Mouse (Mus musculus): ENCODE measurements around the gene 9330182L06Rik. TPM values are rescaled to one million over a fixed set of nuclear protein-coding genes. Genes with fewer than 3 reads are reported as not detected.

Gene 9330182L06Rik
- total RNA-seq, 1 experiment: 1.2 TPM

GRCm38 (mm10) chr5:9326863-9327262 is 60.9 kb downstream of the 9330182L06Rik start:
- Histone ChIP-seq H3K9me3 (ENCODE audit: control insufficient read depth, insufficient read depth, low read depth, low read length) (no peaks in the 10 kb centered on the region), H3K4me3 (ENCODE audit: insufficient read depth in 1 of 2, low read depth in 1 of 2, low read length in 2 of 2, poor library complexity in 1 of 2, severe bottlenecking in 1 of 2) (no peak overlapping the region), H3K4me1 (ENCODE audit: control insufficient read depth in 2 of 2, insufficient read depth in 2 of 2, low read length in 2 of 2, poor library complexity in 1 of 2) (no peaks in the 10 kb centered on the region), H3K27ac (ENCODE audit: insufficient read depth, low read depth, low read length, poor library complexity, severe bottlenecking) (no peak overlapping the region), H3K9ac (ENCODE audit: insufficient read depth, low read depth, low read length, poor library complexity, severe bottlenecking) (no peak overlapping the region), H3K36me3 (ENCODE audit: control insufficient read depth, insufficient read depth, low read length, poor library complexity, severe bottlenecking) (no peaks in the 10 kb centered on the region)
- TF ChIP-seq ZNF384 (IDR thresholded peaks at IDR 0.05; ENCODE audit: low read depth, low read length): no peak
- TF ChIP-seq MAFK (IDR thresholded peaks at IDR 0.05; ENCODE audit: insufficient read depth, low read depth, low read length): no peak
- TF ChIP-seq CHD2 (IDR thresholded peaks at IDR 0.05; ENCODE audit: low read depth, low read length): no peak
- no peak for TF ChIP-seq ZC3H11A (IDR thresholded peaks at IDR 0.05; ENCODE audit: borderline replicate concordance, low read depth, low read length)
- no peak for TF ChIP-seq HCFC1 (IDR thresholded peaks at IDR 0.05; ENCODE audit: borderline replicate concordance, insufficient read depth, low read length)
- in situ Hi-C loops (cut with MboI; ENCODE audit: low sequenced_read_pairs in 2 of 2, unreplicated experiment in 2 of 2): no loop called here
- DNase-seq (ENCODE audit: low read depth, low spot score): no peak

GRCm38 (mm10) chr5:9327528-9327927 is 61.6 kb downstream of the 9330182L06Rik start:
- Histone ChIP-seq H3K9me3 (ENCODE audit: control insufficient read depth, insufficient read depth, low read depth, low read length) (no peaks in the 10 kb centered on the region), H3K4me3 (ENCODE audit: insufficient read depth in 1 of 2, low read depth in 1 of 2, low read length in 2 of 2, poor library complexity in 1 of 2, severe bottlenecking in 1 of 2) (no peak overlapping the region), H3K4me1 (ENCODE audit: control insufficient read depth in 2 of 2, insufficient read depth in 2 of 2, low read length in 2 of 2, poor library complexity in 1 of 2) (no peaks in the 10 kb centered on the region), H3K27ac (ENCODE audit: insufficient read depth, low read depth, low read length, poor library complexity, severe bottlenecking) (no peak overlapping the region), H3K36me3 (ENCODE audit: control insufficient read depth, insufficient read depth, low read length, poor library complexity, severe bottlenecking) (no peaks in the 10 kb centered on the region), H3K9ac (ENCODE audit: insufficient read depth, low read depth, low read length, poor library complexity, severe bottlenecking) (no peak overlapping the region)
- in situ Hi-C loops (cut with MboI; ENCODE audit: low sequenced_read_pairs in 2 of 2, unreplicated experiment in 2 of 2): no loop called here
- TF ChIP-seq CHD2 (IDR thresholded peaks at IDR 0.05; ENCODE audit: low read depth, low read length): no peak
- TF ChIP-seq ZC3H11A (IDR thresholded peaks at IDR 0.05; ENCODE audit: borderline replicate concordance, low read depth, low read length): no peak
- TF ChIP-seq HCFC1 (IDR thresholded peaks at IDR 0.05; ENCODE audit: borderline replicate concordance, insufficient read depth, low read length): no peak
- TF ChIP-seq ZNF384 (IDR thresholded peaks at IDR 0.05; ENCODE audit: low read depth, low read length): no peak
- TF ChIP-seq MAFK (IDR thresholded peaks at IDR 0.05; ENCODE audit: insufficient read depth, low read depth, low read length): no peak
- DNase-seq (ENCODE audit: low read depth, low spot score): no peak

GRCm38 (mm10) chr5:9338756-9339510 is 73.0 kb downstream of the 9330182L06Rik start:
- no peak overlapping the region for H3K27ac ChIP-seq (ENCODE audit: insufficient read depth, low read depth, low read length, poor library complexity, severe bottlenecking)
- no peak for TF ChIP-seq MAFK (IDR thresholded peaks at IDR 0.05; ENCODE audit: insufficient read depth, low read depth, low read length)

GRCm38 (mm10) chr5:9339511-9340173 is 73.7 kb downstream of the 9330182L06Rik start:
- no peak overlapping the region for H3K27ac ChIP-seq (ENCODE audit: insufficient read depth, low read depth, low read length, poor library complexity, severe bottlenecking)
- H3K9me3 ChIP-seq (ENCODE audit: control insufficient read depth, insufficient read depth, low read depth, low read length): no peaks in the 10 kb centered on the region
- H3K4me1 ChIP-seq (ENCODE audit: control insufficient read depth in 2 of 2, insufficient read depth in 2 of 2, low read length in 2 of 2, poor library complexity in 1 of 2): no peaks in the 10 kb centered on the region
- H3K36me3 ChIP-seq (ENCODE audit: control insufficient read depth, insufficient read depth, low read length, poor library complexity, severe bottlenecking): no peaks in the 10 kb centered on the region
- H3K4me3 ChIP-seq (ENCODE audit: insufficient read depth in 1 of 2, low read depth in 1 of 2, low read length in 2 of 2, poor library complexity in 1 of 2, severe bottlenecking in 1 of 2): no peak overlapping the region
- DNase-seq (ENCODE audit: low read depth, low spot score): no peak
- no peak overlapping the region for H3K9ac ChIP-seq (ENCODE audit: insufficient read depth, low read depth, low read length, poor library complexity, severe bottlenecking)
- in situ Hi-C loops (cut with MboI; ENCODE audit: low sequenced_read_pairs in 2 of 2, unreplicated experiment in 2 of 2): no loop called here
- TF ChIP-seq ZC3H11A (IDR thresholded peaks at IDR 0.05; ENCODE audit: borderline replicate concordance, low read depth, low read length): no peak
- TF ChIP-seq HCFC1 (IDR thresholded peaks at IDR 0.05; ENCODE audit: borderline replicate concordance, insufficient read depth, low read length): no peak
- TF ChIP-seq ZNF384 (IDR thresholded peaks at IDR 0.05; ENCODE audit: low read depth, low read length): no peak
- no peak for TF ChIP-seq MAFK (IDR thresholded peaks at IDR 0.05; ENCODE audit: insufficient read depth, low read depth, low read length)
- no peak for TF ChIP-seq CHD2 (IDR thresholded peaks at IDR 0.05; ENCODE audit: low read depth, low read length)

More at GRCm38 (mm10) chr5:9338756-9339510, 73.0 kb downstream of the 9330182L06Rik start:
- no peak overlapping the region for H3K9ac ChIP-seq (ENCODE audit: insufficient read depth, low read depth, low read length, poor library complexity, severe bottlenecking)
- in situ Hi-C loops (cut with MboI; ENCODE audit: low sequenced_read_pairs in 2 of 2, unreplicated experiment in 2 of 2): no loop called here
- no peaks in the 10 kb centered on the region for H3K4me1 ChIP-seq (ENCODE audit: control insufficient read depth in 2 of 2, insufficient read depth in 2 of 2, low read length in 2 of 2, poor library complexity in 1 of 2)
- H3K36me3 ChIP-seq (ENCODE audit: control insufficient read depth, insufficient read depth, low read length, poor library complexity, severe bottlenecking): no peaks in the 10 kb centered on the region
- H3K9me3 ChIP-seq (ENCODE audit: control insufficient read depth, insufficient read depth, low read depth, low read length): no peaks in the 10 kb centered on the region
- DNase-seq (ENCODE audit: low read depth, low spot score): no peak
- no peak overlapping the region for H3K4me3 ChIP-seq (ENCODE audit: insufficient read depth in 1 of 2, low read depth in 1 of 2, low read length in 2 of 2, poor library complexity in 1 of 2, severe bottlenecking in 1 of 2)
